In the genomic region with DNA sequence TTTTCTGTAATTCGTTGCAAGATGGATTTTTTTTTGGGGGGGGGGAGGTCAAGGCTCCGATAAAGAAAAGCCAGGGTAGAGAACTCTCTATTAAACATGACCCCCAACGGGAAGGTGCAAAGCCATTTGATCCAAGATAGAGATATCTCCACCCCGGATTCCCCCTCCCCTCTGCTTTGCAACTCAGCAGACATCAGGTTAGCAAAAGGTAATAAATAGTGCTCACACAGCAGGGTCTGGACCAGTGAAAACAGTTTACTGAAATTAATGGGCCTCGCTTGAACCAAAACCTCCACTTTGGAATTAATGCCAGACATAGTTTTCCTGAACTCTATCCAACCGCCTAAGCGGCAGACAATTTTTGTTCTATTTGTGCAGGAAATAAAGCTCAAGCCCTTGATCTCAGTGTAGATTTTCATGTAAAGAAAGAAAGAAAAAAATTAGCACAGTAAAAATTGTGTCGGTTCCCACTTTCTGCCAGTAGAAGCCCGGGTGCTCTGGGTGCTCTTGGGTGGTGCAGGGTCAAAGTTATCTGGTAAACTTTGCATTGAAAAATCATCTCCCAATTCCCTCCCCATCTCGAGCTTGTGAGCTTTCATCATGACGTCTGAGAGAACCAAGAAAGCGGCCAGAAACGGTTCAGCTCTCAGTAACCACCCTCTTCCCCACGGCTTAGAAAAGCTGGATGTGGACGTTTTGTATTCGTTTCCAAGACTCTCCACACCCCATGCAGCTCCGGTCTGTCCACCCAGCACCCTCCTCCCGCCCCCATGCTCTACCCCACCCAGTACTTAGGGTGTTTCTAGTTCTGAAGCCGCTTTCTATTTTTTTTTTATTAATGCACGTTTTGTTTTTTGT, we compare ENCODE assay signal across 8 mouse cellular contexts. TPM values are rescaled to one million over a fixed set of nuclear protein-coding genes. Genes with fewer than 3 reads are reported as not detected.
DNase-seq lines count a peak whose midpoint lies in the region; ATAC-seq and TF ChIP-seq lines count a peak whose summit lies in the region.

No protein-coding gene starts in this region.

- TF ChIP-seq CTCF in G1E (IDR thresholded peaks at IDR 0.05; ENCODE audit: low read depth, low read length): no peak
- TF ChIP-seq CTCF in embryonic fibroblast, embryonic 13.5 days (IDR thresholded peaks at IDR 0.05; ENCODE audit: borderline replicate concordance, insufficient read depth, low read length): no peak

- H3K4me1 ChIP-seq in G1E (ENCODE audit: insufficient read depth, low read depth, low read length): peaks cover 90% of the 10 kb centered on the region
- H3K4me1 ChIP-seq in embryonic fibroblast, embryonic 13.5 days (ENCODE audit: control insufficient read depth, insufficient read depth, low read length): peaks cover 9% of the 10 kb centered on the region
- peaks cover 57% of the 10 kb centered on the region for H3K4me1 ChIP-seq in hindbrain, embryonic 11.5 days (replicated peaks; ENCODE audit: control insufficient read depth, insufficient read depth, low read length)
- H3K4me1 ChIP-seq in liver, embryonic 11.5 days (replicated peaks; ENCODE audit: control insufficient read depth, insufficient read depth, low read length): peaks cover 86% of the 10 kb centered on the region
- H3K4me1 ChIP-seq in neural tube, embryonic 13.5 days (replicated peaks): peaks cover 95% of the 10 kb centered on the region

- no peaks in the 10 kb centered on the region for H3K27me3 ChIP-seq in G1E (ENCODE audit: insufficient read depth, low read length)
- H3K27me3 ChIP-seq in hindbrain, embryonic 11.5 days (ENCODE audit: control insufficient read depth, insufficient read depth, low read length): peaks cover 2% of the 10 kb centered on the region; the same call in 1 of the 2 replicates
- H3K27me3 ChIP-seq in liver, embryonic 11.5 days (replicated peaks; ENCODE audit: control insufficient read depth, insufficient read depth, low read length): 0 out of 2 replicates have a peak, but pooled peaks cover 3% of the 10 kb centered on the region
- no peaks in the 10 kb centered on the region for H3K27me3 ChIP-seq in neural tube, embryonic 13.5 days

- H3K27ac ChIP-seq in embryonic fibroblast, embryonic 13.5 days (ENCODE audit: insufficient read depth, low read length): peak overlapping the region; percentile 99
- peak overlapping the region; percentile 94 for H3K27ac ChIP-seq in hindbrain, embryonic 11.5 days (ENCODE audit: low read depth, low read length)
- peak overlapping the region; percentile 96 for H3K27ac ChIP-seq in liver, embryonic 11.5 days (ENCODE audit: low read depth, low read length)
- H3K27ac ChIP-seq in neural tube, embryonic 13.5 days (replicated peaks): peak overlapping the region; percentile 100

- peak overlapping the region; percentile 74 for H3K4me3 ChIP-seq in G1E (ENCODE audit: low read depth, low read length)
- H3K4me3 ChIP-seq in embryonic fibroblast, embryonic 13.5 days (ENCODE audit: insufficient read depth, low read length): peak overlapping the region; percentile 15
- peak overlapping the region; percentile 15 for H3K4me3 ChIP-seq in hindbrain, embryonic 11.5 days (ENCODE audit: low read depth, low read length)
- H3K4me3 ChIP-seq in liver, embryonic 11.5 days (ENCODE audit: low read depth, low read length): peak overlapping the region; percentile 41
- peak overlapping the region; percentile 28 for H3K4me3 ChIP-seq in neural tube, embryonic 13.5 days

- no peaks in the 10 kb centered on the region for H3K9me3 ChIP-seq in G1E (replicated peaks)
- no peaks in the 10 kb centered on the region for H3K9me3 ChIP-seq in hindbrain, embryonic 11.5 days (ENCODE audit: control insufficient read depth, low read length)
- no peaks in the 10 kb centered on the region for H3K9me3 ChIP-seq in liver, embryonic 11.5 days (ENCODE audit: control insufficient read depth, low read length)
- H3K9me3 ChIP-seq in neural tube, embryonic 13.5 days: no peaks in the 10 kb centered on the region

- 1% methylated on average over 20 of the region's 20 CpGs for WGBS in hindbrain, embryonic 11.5 days
- WGBS in liver, embryonic 11.5 days: 3% methylated on average over 20 of the region's 20 CpGs
- WGBS in neural tube, embryonic 13.5 days: 1% methylated on average over 20 of the region's 20 CpGs

- ATAC-seq in G1E (ENCODE audit: extremely low read depth, insufficient number of reproducible peaks, low FRiP score, poor library complexity, severe bottlenecking): 0 out of 2 replicates have a peak, but pooled peaks have one; percentile 4
- ATAC-seq in hindbrain, embryonic 11.5 days (ENCODE audit: low FRiP score): peak; percentile 3; the same call in 1 of the 2 replicates
- peak; percentile 8; the same call in 1 of the 2 replicates for ATAC-seq in liver, embryonic 11.5 days (replicated peaks; ENCODE audit: low FRiP score)
- peak; percentile 9; the same call in 1 of the 2 replicates for ATAC-seq in neural tube, embryonic 13.5 days (ENCODE audit: low read depth)

- peak; percentile 53 to 87 for DNase-seq in adrenal gland, adult (ENCODE audit: inconsistent age in 2 of 2, low spot score in 1 of 2)
- no peak for DNase-seq in adrenal gland, postnatal 4 days (ENCODE audit: low spot score in 2 of 2)
- peak; percentile 59 for DNase-seq in G1E (ENCODE audit: low spot score)
- DNase-seq in hindbrain, embryonic 11.5 days (ENCODE audit: low spot score): peak; percentile 49
- DNase-seq in liver, embryonic 11.5 days (ENCODE audit: low spot score): no peak
- DNase-seq in right cerebral cortex, postnatal 36 days (ENCODE audit: low spot score in 2 of 2): no peak

- H3K36me3 ChIP-seq in G1E (replicated peaks): no peaks in the 10 kb centered on the region
- no peaks in the 10 kb centered on the region for H3K36me3 ChIP-seq in hindbrain, embryonic 11.5 days (ENCODE audit: control insufficient read depth, insufficient read depth, low read length)
- no peaks in the 10 kb centered on the region for H3K36me3 ChIP-seq in liver, embryonic 11.5 days (ENCODE audit: control insufficient read depth, insufficient read depth, low read length)
- H3K36me3 ChIP-seq in neural tube, embryonic 13.5 days: no peaks in the 10 kb centered on the region

- peak overlapping the region; percentile 49 for H3K9ac ChIP-seq in hindbrain, embryonic 11.5 days (ENCODE audit: low read depth, low read length)
- peak overlapping the region; percentile 58 for H3K9ac ChIP-seq in liver, embryonic 11.5 days (ENCODE audit: low read depth, low read length)
- H3K9ac ChIP-seq in neural tube, embryonic 13.5 days: peak overlapping the region; percentile 73

- H3K4me2 ChIP-seq in hindbrain, embryonic 11.5 days (replicated peaks; ENCODE audit: low read depth, low read length): peak overlapping the region; percentile 52
- peak overlapping the region; percentile 96 for H3K4me2 ChIP-seq in liver, embryonic 11.5 days
- peak overlapping the region; percentile 63 for H3K4me2 ChIP-seq in neural tube, embryonic 13.5 days

- peak; percentile 46 for TF ChIP-seq POLR2A in embryonic fibroblast, embryonic 13.5 days (IDR thresholded peaks at IDR 0.05; ENCODE audit: low read depth, low read length)

RNA-seq across cellular contexts. Expression of gene Irf2bpl, which starts 9.0 kb away (rescaled TPM):
- total RNA-seq in adrenal gland, postnatal 4 days (2021): 10 to 100 TPM; 78.0 to 81.7 TPM
- total RNA-seq in G1E (2014; fragmentation: Nextera tagmentation): 8.4 and 10.0 TPM in 2 replicates
- total RNA-seq in G1E (2017): 8.5 and 11.0 TPM in 2 replicates
- polyA plus RNA-seq in G1E (2012): 18.8 and 23.1 TPM in 2 replicates
- 36.4 and 39.1 TPM in 2 replicates for polyA plus RNA-seq in embryonic fibroblast, embryonic 13.5 days (2011; ENCODE audit: insufficient read length, low read depth, missing spikeins)
- 16.0 and 21.3 TPM in 2 replicates for polyA plus RNA-seq in hindbrain, embryonic 11.5 days (2014; fragmentation: Nextera tagmentation; extraction: Ambion mirVana)
- 9.7 and 9.8 TPM in 2 replicates for polyA plus RNA-seq in liver, embryonic 11.5 days (2014; fragmentation: Nextera tagmentation; extraction: Ambion mirVana)
- polyA plus RNA-seq in neural tube, embryonic 13.5 days (2015; fragmentation: Nextera tagmentation; extraction: Ambion mirVana): 59.9 and 60.7 TPM in 2 replicates

RNA-seq across cellular contexts. Expression of gene Cipc, which starts 53.3 kb away (rescaled TPM):
- 10 to 100 TPM; 21.7 to 23.5 TPM for total RNA-seq in adrenal gland, postnatal 4 days (2021)
- total RNA-seq in G1E (2014; fragmentation: Nextera tagmentation) (89.5 and 104 TPM in 2 replicates), G1E (2017) (70.0 and 75.9 TPM in 2 replicates)
- polyA plus RNA-seq in G1E (2012): 35.5 and 42.7 TPM in 2 replicates
- polyA plus RNA-seq in embryonic fibroblast, embryonic 13.5 days (2011; ENCODE audit: insufficient read length, low read depth, missing spikeins): 25.1 and 30.6 TPM in 2 replicates
- polyA plus RNA-seq in hindbrain, embryonic 11.5 days (2014; fragmentation: Nextera tagmentation; extraction: Ambion mirVana): 32.2 and 39.5 TPM in 2 replicates
- 23.8 and 28.1 TPM in 2 replicates for polyA plus RNA-seq in liver, embryonic 11.5 days (2014; fragmentation: Nextera tagmentation; extraction: Ambion mirVana)
- polyA plus RNA-seq in neural tube, embryonic 13.5 days (2015; fragmentation: Nextera tagmentation; extraction: Ambion mirVana): 39.2 and 45.6 TPM in 2 replicates

Comparison
In these comparisons a context has a peak if more than half of its experiments do, and no peak if none do; other contexts are left out.
1. DNase-seq: peak in adrenal gland, adult (2 of 2), G1E (single experiment) and hindbrain, embryonic 11.5 days (single experiment); none in adrenal gland, postnatal 4 days (0 of 2), liver, embryonic 11.5 days (single experiment) and right cerebral cortex, postnatal 36 days (0 of 2).
2. H3K4me3 ChIP-seq: peak in every context shown above with its lines; median percentile 74 in G1E; 41 in liver, embryonic 11.5 days; 28 in neural tube, embryonic 13.5 days; 15 in embryonic fibroblast, embryonic 13.5 days; 15 in hindbrain, embryonic 11.5 days.
3. Peak in every context shown above with its lines, with median percentiles within 50 percentile points of each other: ATAC-seq, H3K27ac ChIP-seq, H3K4me2 ChIP-seq and H3K9ac ChIP-seq.